Mouse (Mus musculus) layer of hippocampus, adult 2 months (tissue): ENCODE measurements around the gene Prex1. TPM values are rescaled to one million over a fixed set of nuclear protein-coding genes. Genes with fewer than 3 reads are reported as not detected.
A peak's percentile ranks its signal among the peaks of the same experiment; 100 is the strongest.

Experiments
- DNase-seq, 2 experiments: peaks; one replicate each; pipeline ENCODE4 v3.0.0; 2022; ENCODE audit warnings: low spot score in 2 of 2
- H3K27ac ChIP-seq: fragments of 200-600 bp; 2 replicates; pipeline ENCODE4 v1.8.1; 2022
- H3K4me3 ChIP-seq: fragments of 200-600 bp; 2 replicates; pipeline ENCODE4 v1.8.1; 2022; ENCODE audit warnings: mild to moderate bottlenecking
- CTCF ChIP-seq: fragments of 200-600 bp; conservative IDR thresholded peaks from 2 replicates; pipeline ENCODE4 v1.8.1; 2022; ENCODE audit warnings: antibody characterized with exemption, mild to moderate bottlenecking, moderate library complexity
- total RNA-seq, 2 experiments: library from RNA; stranded (reverse); gene quantifications; 2 replicates each; pipeline ENCODE4 v1.2.3; 2021

Prex1 gene
- total RNA-seq, 2 experiments from 2014 or later, result 69.9 to 71.3 TPM

- no peak for TF ChIP-seq CTCF
- no peak overlapping the region for H3K4me3 ChIP-seq
- peak in 1 of 2 experiments; percentile 36 for DNase-seq
- H3K27ac ChIP-seq, result peak overlapping the region; percentile 83
These were observed 83.5 kb downstream of the Prex1 start for GRCm38 (mm10) chr2:166629941-166630674.

GRCm38 (mm10) chr2:166627578-166627977, 86.1 kb downstream of the Prex1 start:
- TF ChIP-seq CTCF, result no peak
- no peak for DNase-seq
- Histone ChIP-seq H3K27ac (0 out of 2 replicates have a peak overlapping the region, but pooled peaks have one; percentile 83), H3K4me3 (no peak overlapping the region)

- no peak for TF ChIP-seq CTCF
- no peak for DNase-seq
- no peak overlapping the region for H3K4me3 ChIP-seq
- no peak overlapping the region for H3K27ac ChIP-seq
These were observed 88.4 kb downstream of the Prex1 start for GRCm38 (mm10) chr2:166625219-166625618.

GRCm38 (mm10) chr2:166623081-166623567, 90.5 kb downstream of the Prex1 start:
- H3K27ac ChIP-seq, result peak overlapping the region; percentile 28; the same call in 1 of the 2 replicates

GRCm38 (mm10) chr2:166622590-166622989, 91.0 kb downstream of the Prex1 start:
- TF ChIP-seq CTCF, result no peak
- peak overlapping the region; percentile 28; the same call in 1 of the 2 replicates for H3K27ac ChIP-seq

More at GRCm38 (mm10) chr2:166623081-166623567, 90.5 kb downstream of the Prex1 start:
- no peak for DNase-seq
- no peak for TF ChIP-seq CTCF
- H3K4me3 ChIP-seq, result no peak overlapping the region

GRCm38 (mm10) chr2:166622079-166622478, 91.6 kb downstream of the Prex1 start:
- H3K27ac ChIP-seq, result no peak overlapping the region; the same call in 1 of the 2 replicates
- no peak overlapping the region for H3K4me3 ChIP-seq
- TF ChIP-seq CTCF, result no peak
- DNase-seq, result no peak

More at GRCm38 (mm10) chr2:166622590-166622989, 91.0 kb downstream of the Prex1 start:
- H3K4me3 ChIP-seq, result no peak overlapping the region
- DNase-seq, result no peak

- H3K27ac ChIP-seq, result peak overlapping the region; percentile 21; the same call in 1 of the 2 replicates
- TF ChIP-seq CTCF, result no peak
- no peak overlapping the region for H3K4me3 ChIP-seq
- no peak for DNase-seq
These were observed 92.8 kb downstream of the Prex1 start for GRCm38 (mm10) chr2:166620529-166621466.

GRCm38 (mm10) chr2:166619906-166620490, 93.6 kb downstream of the Prex1 start:
- TF ChIP-seq CTCF, result no peak

GRCm38 (mm10) chr2:166619270-166619669, 94.4 kb downstream of the Prex1 start:
- Histone ChIP-seq H3K4me3 (no peak overlapping the region), H3K27ac (0 out of 2 replicates have a peak overlapping the region, but pooled peaks have one; percentile 28)
- TF ChIP-seq CTCF, result no peak
- no peak for DNase-seq

More at GRCm38 (mm10) chr2:166619906-166620490, 93.6 kb downstream of the Prex1 start:
- Histone ChIP-seq H3K27ac (0 out of 2 replicates have a peak overlapping the region, but pooled peaks have one; percentile 28), H3K4me3 (no peak overlapping the region)
- DNase-seq, result no peak

- no peak for TF ChIP-seq CTCF
- Histone ChIP-seq H3K4me3 (no peak overlapping the region), H3K27ac (no peak overlapping the region)
- no peak for DNase-seq
These were observed 95.9 kb downstream of the Prex1 start for GRCm38 (mm10) chr2:166617706-166618105.

GRCm38 (mm10) chr2:166615338-166616075, 98.1 kb downstream of the Prex1 start:
- no peak overlapping the region for H3K4me3 ChIP-seq
- DNase-seq, result no peak

GRCm38 (mm10) chr2:166610271-166610670, 103.4 kb downstream of the Prex1 start:
- no peak overlapping the region for H3K27ac ChIP-seq
- TF ChIP-seq CTCF, result no peak
- DNase-seq, result no peak
- H3K4me3 ChIP-seq, result no peak overlapping the region

More at GRCm38 (mm10) chr2:166615338-166616075, 98.1 kb downstream of the Prex1 start:
- TF ChIP-seq CTCF, result no peak
- peak overlapping the region; percentile 43; the same call in 1 of the 2 replicates for H3K27ac ChIP-seq
